Mouse (Mus musculus): ENCODE data around the gene Ranbp1. TPM values are rescaled to one million over a fixed set of nuclear protein-coding genes. Genes with fewer than 3 reads are reported as not detected.
"Not testable (repeated sequence)": the region's sequence is repeated elsewhere in the genome, so short reads cannot be mapped to it uniquely, and the experiment has no call there.

Gene Ranbp1
- not detected in 2 replicates for polyA plus RNA-seq (2012; ENCODE audit: insufficient read depth, insufficient read length, low replicate concordance, missing spikeins)

DNA sequence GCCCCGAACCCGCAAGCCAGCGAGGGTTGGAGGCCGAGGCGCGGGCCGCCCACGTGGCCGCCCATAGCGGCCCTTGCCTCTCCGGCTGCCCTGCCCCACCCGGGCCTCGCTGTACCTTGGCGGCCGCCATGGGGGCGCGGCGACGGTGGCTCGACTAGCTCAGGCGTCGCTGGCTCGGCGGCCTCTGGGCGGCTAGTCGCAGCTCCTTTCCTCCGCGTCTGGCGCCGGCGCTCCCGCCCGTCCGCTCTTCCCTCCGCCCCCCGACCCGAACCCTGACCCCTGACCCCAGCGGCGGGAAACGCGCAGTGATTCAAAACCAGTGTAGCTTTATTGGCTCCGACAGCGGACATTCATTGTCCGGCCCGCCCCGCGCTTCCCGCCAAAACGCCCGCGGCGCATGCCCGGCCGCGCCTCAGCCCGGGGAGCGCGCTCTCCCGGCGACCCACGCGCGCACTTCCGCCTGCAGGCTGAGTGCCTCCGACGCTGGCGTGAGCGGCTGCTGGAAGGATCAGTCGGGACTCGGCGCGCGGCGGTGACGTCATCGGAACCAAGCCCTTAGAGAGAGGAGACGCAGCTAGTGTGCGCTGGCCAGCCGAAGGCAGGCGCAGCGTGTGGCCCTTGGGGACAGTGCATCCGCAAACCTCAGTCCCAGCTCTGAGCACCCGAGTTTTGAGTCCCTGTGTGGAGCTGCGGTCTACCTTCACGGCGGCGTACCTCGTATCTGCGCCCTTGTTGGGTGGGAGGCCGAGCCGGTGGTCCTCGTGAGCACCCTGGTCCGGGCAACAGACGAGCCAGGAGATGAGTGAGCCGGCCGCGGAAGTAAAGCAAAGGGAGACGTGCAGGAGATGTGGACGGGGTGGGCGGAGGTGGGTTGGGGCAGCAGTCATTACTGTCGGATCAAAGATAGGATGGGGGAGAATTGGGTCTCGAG is at the start of gene Ranbp1, which contains the start of gene Trmt2a:
Gene Ranbp1, minus strand, starts transcription at position 300 of the 931 bp plus-strand sequence.
Gene Trmt2a, plus strand, starts transcription at position 247 of the 931 bp plus-strand sequence.
- TF ChIP-seq CTCF (IDR thresholded peaks at IDR 0.05; ENCODE audit: insufficient read depth, low read depth, low read length): no peak
- TF ChIP-seq POLR2A (IDR thresholded peaks at IDR 0.05; ENCODE audit: insufficient read depth, low read depth, low read length): peak; percentile 69; the same call in 1 of the 2 replicates
- WGBS: under 1% methylated on average over 102 of the region's 102 CpGs
- Histone ChIP-seq H3K4me1 (ENCODE audit: control insufficient read depth, insufficient read depth, low read length) (peaks cover 18% of the 10 kb centered on the region), H3K4me3 (ENCODE audit: insufficient read depth, low read depth, low read length) (peak within 1 kb of the TSS; percentile 77), H3K27ac (ENCODE audit: insufficient read depth, low read depth, low read length) (peak within 1 kb of the TSS; percentile 86)

DNA sequence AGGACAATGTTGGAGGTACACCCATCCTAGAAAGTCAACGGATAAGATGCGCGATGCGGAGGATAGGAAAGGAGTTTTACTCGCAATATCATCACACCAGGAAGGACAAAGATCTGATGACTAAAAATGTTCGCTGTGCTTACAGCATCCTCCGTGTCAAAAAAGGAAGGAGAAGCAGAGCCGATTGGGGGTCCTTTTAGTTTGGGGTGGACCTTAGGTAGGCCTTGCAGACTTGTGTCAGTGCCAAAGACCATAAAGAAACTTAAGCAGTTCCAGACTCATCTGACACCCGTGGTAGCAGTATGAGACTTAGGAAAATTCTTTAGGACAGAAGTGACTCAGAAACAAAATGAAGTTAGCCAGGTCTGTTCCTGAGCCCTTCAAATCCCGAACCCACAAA is 41.1 kb upstream of the Ranbp1 start:
- H3K4me3 ChIP-seq (ENCODE audit: insufficient read depth, low read depth, low read length): peak overlapping the region; percentile 48
- WGBS: 3% methylated on average over 10 of the region's 10 CpGs
- not testable (repeated sequence) for H3K4me1 ChIP-seq (ENCODE audit: control insufficient read depth, insufficient read depth, low read length); H3K27ac ChIP-seq (ENCODE audit: insufficient read depth, low read depth, low read length)

DNA sequence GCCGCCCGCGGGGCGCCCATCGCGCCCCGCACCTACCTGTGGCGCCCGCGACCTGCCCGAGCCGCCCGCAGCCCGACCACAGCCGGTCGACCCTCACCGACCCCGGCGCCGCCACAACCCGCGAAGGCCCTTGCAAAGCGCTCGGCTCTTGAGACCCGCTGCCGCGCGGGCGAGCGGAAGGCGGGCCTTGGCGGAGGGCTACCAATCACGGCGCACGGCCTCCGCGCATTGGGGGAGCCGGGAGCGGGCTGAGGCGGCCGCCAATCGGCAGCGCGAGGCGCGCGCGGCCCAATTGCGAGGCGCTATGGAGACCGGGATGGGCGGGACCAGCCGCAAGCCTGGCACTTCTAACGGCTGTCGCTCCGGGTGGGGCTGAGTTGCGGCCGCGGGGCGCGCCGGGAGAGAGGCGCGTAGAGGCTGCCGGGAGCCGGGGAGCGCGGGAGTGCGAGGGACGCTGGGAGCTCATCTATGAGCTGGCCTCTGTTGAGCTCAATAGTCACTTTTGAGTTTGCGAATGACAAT is 40.6 kb upstream of the Ranbp1 start, which contains the start of gene Dgcr8:
Gene Dgcr8, minus strand, starts transcription at position 180 of the 522 bp plus-strand sequence.
- Histone ChIP-seq H3K27ac (ENCODE audit: insufficient read depth, low read depth, low read length) (peak within 1 kb of the TSS; percentile 47; the same call in 1 of the 2 replicates), H3K4me1 (ENCODE audit: control insufficient read depth, insufficient read depth, low read length) (peaks cover 3% of the 10 kb centered on the region), H3K4me3 (ENCODE audit: insufficient read depth, low read depth, low read length) (peak within 1 kb of the TSS; percentile 93)
- under 1% methylated on average over 69 of the region's 71 CpGs for whole genome bisulfite sequencing
- TF ChIP-seq CTCF (IDR thresholded peaks at IDR 0.05; ENCODE audit: insufficient read depth, low read depth, low read length): no peak
- peak; percentile 80 for TF ChIP-seq POLR2A (IDR thresholded peaks at IDR 0.05; ENCODE audit: insufficient read depth, low read depth, low read length)

DNA sequence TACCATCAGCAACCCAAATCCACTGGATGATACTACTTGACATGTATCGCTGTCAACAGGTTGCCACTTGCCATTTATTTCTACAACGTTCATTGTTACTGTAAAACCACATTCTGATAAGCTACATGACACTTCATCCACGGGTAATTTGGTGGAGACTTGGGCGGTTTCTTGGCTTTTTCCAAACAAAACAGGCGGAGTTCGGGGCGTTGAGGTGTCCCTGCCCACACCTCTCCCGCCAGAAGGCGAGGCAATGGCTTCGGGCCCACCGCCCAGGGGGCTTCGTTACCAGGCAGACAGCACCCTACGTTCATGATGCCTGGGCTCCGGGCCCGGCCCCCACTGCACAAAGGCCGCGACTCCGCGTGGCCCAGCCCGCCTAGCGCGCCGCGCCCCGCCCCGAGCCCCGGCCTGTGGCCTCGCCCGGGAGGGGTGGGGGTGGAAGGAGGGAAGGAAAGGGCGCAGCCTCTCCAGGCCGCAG is 40.1 kb upstream of the Ranbp1 start:
- WGBS: 1% methylated on average over 30 of the region's 31 CpGs
- Histone ChIP-seq H3K4me1 (ENCODE audit: control insufficient read depth, insufficient read depth, low read length) (peaks cover 3% of the 10 kb centered on the region), H3K27ac (ENCODE audit: insufficient read depth, low read depth, low read length) (peak overlapping the region; percentile 47; the same call in 1 of the 2 replicates), H3K4me3 (ENCODE audit: insufficient read depth, low read depth, low read length) (peak overlapping the region; percentile 93)
- TF ChIP-seq CTCF (IDR thresholded peaks at IDR 0.05; ENCODE audit: insufficient read depth, low read depth, low read length) (no peak), POLR2A (IDR thresholded peaks at IDR 0.05; ENCODE audit: insufficient read depth, low read depth, low read length) (no peak)

DNA sequence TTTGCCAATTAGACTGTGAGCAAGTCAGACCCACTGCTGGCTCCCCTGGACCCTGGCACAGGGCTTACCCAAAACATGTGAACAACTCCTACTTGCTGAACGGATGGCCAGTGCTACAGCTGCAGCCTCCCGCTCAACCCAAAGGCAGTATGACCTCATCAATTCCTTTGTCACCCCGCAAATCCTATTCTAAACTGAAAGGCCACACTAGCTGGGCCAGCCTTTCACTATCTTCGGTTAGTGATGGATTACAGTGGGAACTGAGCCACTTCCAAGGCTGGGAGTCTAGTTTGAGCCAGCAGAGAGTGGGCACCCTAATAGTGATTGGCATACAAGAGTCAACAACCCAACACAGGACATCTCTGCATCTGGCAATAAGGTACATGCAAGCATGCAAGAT is 39.6 kb upstream of the Ranbp1 start:
- Histone ChIP-seq H3K27ac (ENCODE audit: insufficient read depth, low read depth, low read length) (no peak overlapping the region), H3K4me3 (ENCODE audit: insufficient read depth, low read depth, low read length) (peak overlapping the region; percentile 93), H3K4me1 (ENCODE audit: control insufficient read depth, insufficient read depth, low read length) (peaks cover 3% of the 10 kb centered on the region)
- TF ChIP-seq CTCF (IDR thresholded peaks at IDR 0.05; ENCODE audit: insufficient read depth, low read depth, low read length) (no peak), POLR2A (IDR thresholded peaks at IDR 0.05; ENCODE audit: insufficient read depth, low read depth, low read length) (no peak)
- WGBS: 2% methylated on average over 4 of the region's 4 CpGs

DNA sequence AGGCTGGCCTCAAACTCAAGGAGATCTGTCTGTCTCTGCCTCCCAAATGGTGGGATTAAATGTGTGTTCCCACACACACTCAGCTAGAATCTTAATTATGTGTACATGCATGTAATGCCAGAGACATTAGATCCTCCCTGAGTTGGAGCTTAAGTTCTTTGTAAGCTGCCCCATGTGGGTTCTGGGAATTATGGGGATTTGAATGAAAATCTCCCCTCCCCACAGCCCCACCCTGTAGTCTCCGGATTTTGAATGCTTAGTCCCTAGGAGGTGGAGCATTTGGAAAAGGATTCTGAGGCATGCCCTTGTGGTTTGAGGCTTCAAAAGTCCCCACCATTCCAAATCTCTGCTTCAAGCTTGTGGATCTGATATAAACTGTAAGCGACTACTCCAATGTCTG is 26.6 kb upstream of the Ranbp1 start:
- Histone ChIP-seq H3K4me3 (ENCODE audit: insufficient read depth, low read depth, low read length) (no peak overlapping the region), H3K4me1 (ENCODE audit: control insufficient read depth, insufficient read depth, low read length) (no peaks in the 10 kb centered on the region), H3K27ac (ENCODE audit: insufficient read depth, low read depth, low read length) (no peak overlapping the region)
- no peak for TF ChIP-seq CTCF (IDR thresholded peaks at IDR 0.05; ENCODE audit: insufficient read depth, low read depth, low read length)
- 50% methylated on average over 2 of the region's 2 CpGs for WGBS

DNA sequence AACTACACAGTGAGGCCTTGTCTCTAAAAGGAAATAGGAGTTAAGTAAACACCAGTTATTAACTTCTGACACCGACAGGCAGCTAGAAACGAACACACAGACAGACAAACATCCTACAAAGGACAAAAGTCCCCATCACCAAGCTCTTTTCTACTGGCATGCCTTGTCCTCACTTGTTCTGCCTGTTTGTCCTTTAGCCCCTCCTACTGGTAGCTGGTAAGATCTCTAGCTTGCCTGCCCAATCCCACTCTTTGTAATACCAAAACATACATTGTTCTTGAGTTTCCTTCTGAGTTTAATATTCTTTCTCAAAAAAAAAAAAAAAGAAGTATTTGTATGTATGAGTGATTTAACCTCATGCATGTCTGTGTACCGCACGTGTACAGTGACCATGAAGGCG is 19.6 kb upstream of the Ranbp1 start:
- Histone ChIP-seq H3K4me1 (ENCODE audit: control insufficient read depth, insufficient read depth, low read length) (no peaks in the 10 kb centered on the region), H3K27ac (ENCODE audit: insufficient read depth, low read depth, low read length) (no peak overlapping the region), H3K4me3 (ENCODE audit: insufficient read depth, low read depth, low read length) (no peak overlapping the region)
- 80% methylated on average over 5 of the region's 5 CpGs for WGBS
- TF ChIP-seq POLR2A (IDR thresholded peaks at IDR 0.05; ENCODE audit: insufficient read depth, low read depth, low read length): no peak
- TF ChIP-seq CTCF (IDR thresholded peaks at IDR 0.05; ENCODE audit: insufficient read depth, low read depth, low read length): no peak

DNA sequence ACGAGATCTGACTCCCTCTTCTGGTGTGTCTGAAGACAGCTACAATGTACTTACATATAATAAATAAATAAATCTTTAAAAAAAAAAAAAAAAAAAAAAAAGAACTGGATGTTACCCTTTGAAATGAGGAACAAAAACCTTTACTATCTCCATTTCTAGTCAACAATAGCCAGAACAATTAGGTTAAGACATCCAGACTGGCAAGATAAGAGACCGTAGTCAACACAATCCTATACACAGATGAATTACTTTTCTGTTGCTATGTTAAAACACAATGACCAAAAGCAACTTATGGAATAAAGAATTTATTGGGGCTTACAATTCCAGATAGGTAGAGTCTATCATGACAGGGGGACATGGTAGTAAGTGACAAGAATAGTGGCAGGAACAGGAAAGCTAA is 16.5 kb upstream of the Ranbp1 start:
- no peak overlapping the region for H3K4me3 ChIP-seq (ENCODE audit: insufficient read depth, low read depth, low read length)
- no peak overlapping the region for H3K27ac ChIP-seq (ENCODE audit: insufficient read depth, low read depth, low read length)
- H3K4me1 ChIP-seq (ENCODE audit: control insufficient read depth, insufficient read depth, low read length): no peaks in the 10 kb centered on the region
- no peak for TF ChIP-seq POLR2A (IDR thresholded peaks at IDR 0.05; ENCODE audit: insufficient read depth, low read depth, low read length)
- TF ChIP-seq CTCF (IDR thresholded peaks at IDR 0.05; ENCODE audit: insufficient read depth, low read depth, low read length): no peak
- WGBS: 83% methylated on average over 2 of the region's 2 CpGs

DNA sequence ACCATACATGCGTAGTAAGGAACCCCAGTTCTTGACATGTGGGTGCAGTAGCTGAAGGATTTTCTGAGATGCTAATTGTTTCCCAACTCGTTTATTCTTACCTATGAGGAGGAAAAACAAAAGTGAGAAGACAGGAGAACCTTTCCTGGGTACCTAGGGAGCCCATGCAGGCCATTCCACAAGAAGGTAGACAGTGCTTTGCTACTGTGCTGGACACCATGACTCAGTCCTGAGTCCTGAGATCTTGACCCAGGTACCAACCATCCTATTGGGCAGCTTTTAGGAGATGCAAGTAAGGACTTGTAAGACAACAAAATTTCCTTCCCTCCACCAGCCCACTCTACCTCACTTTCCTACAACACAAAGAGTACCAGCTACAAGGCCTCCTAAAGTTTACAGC is 9.7 kb upstream of the Ranbp1 start, which contains the start of gene Gm49776:
Gene Gm49776, minus strand, starts transcription at position 101 of the 400 bp plus-strand sequence.
- no peaks in the 10 kb centered on the region for H3K4me1 ChIP-seq (ENCODE audit: control insufficient read depth, insufficient read depth, low read length)
- no peak within 1 kb of the TSS for H3K4me3 ChIP-seq (ENCODE audit: insufficient read depth, low read depth, low read length)
- WGBS: 88% methylated on average over 2 of the region's 2 CpGs
- no peak for TF ChIP-seq POLR2A (IDR thresholded peaks at IDR 0.05; ENCODE audit: insufficient read depth, low read depth, low read length)
- no peak for TF ChIP-seq CTCF (IDR thresholded peaks at IDR 0.05; ENCODE audit: insufficient read depth, low read depth, low read length)
- H3K27ac ChIP-seq (ENCODE audit: insufficient read depth, low read depth, low read length): no peak within 1 kb of the TSS
